Mouse (Mus musculus) bone marrow, adult 2 months (tissue): Measurements from ENCODE around the gene Qars.

Experiments
- CTCF ChIP-seq: fragments of 200-500 bp; IDR thresholded peaks from 2 replicates; pipeline ENCODE4 v1.5.1; 2011; ENCODE audit warnings: low read length, control low read depth; ENCODE audit not compliant: control insufficient read depth, insufficient read depth
- POLR2A ChIP-seq: fragments of 200-500 bp; IDR thresholded peaks from 2 replicates; pipeline ENCODE4 v1.6.1; 2011; ENCODE audit warnings: low read depth, mild to moderate bottlenecking, control low read depth, low read length, borderline replicate concordance; ENCODE audit not compliant: control insufficient read depth

GRCm38 (mm10) chr9:108484021-108484420 lies 23.5 kb upstream of the Qars start:
- TF ChIP-seq POLR2A (no peak), CTCF (no peak)
